Mouse (Mus musculus) heart, embryonic 12.5 days (tissue): ENCODE measurements around the gene Canx. TPM values are rescaled to one million over a fixed set of nuclear protein-coding genes. Genes with fewer than 3 reads are reported as not detected.
"Not testable (repeated sequence)": the region's sequence is repeated elsewhere in the genome, so short reads cannot be mapped to it uniquely, and the experiment has no call there.

ENCODE experiments used
- ATAC-seq: fragments of 200-750 bp; cut with Nextera tagmentation; 2 replicates; pipeline ENCODE4 v1.8.0; 2017; ENCODE audit warnings: moderate TSS enrichment, moderate library complexity; ENCODE audit not compliant: insufficient number of reproducible peaks, low FRiP score
- H3K27ac ChIP-seq: fragments of 300-500 bp; sonication (generic); 2 replicates; pipeline ENCODE4 v1.5.1; 2016; ENCODE audit warnings: mild to moderate bottlenecking, moderate library complexity; ENCODE audit not compliant: poor library complexity, severe bottlenecking
- H3K27me3 ChIP-seq: fragments of 300-500 bp; sonication (generic); replicated peaks from 2 replicates; pipeline ENCODE4 v1.6.1; 2016; ENCODE audit warnings: mild to moderate bottlenecking, moderate library complexity
- H3K36me3 ChIP-seq: fragments of 300-500 bp; sonication (generic); 2 replicates; pipeline ENCODE4 v1.6.1; 2016; ENCODE audit warnings: mild to moderate bottlenecking, moderate library complexity
- H3K4me1 ChIP-seq: fragments of 300-500 bp; sonication (generic); replicated peaks from 2 replicates; pipeline ENCODE4 v1.6.1; 2016; ENCODE audit warnings: mild to moderate bottlenecking
- H3K4me2 ChIP-seq: fragments of 300-500 bp; sonication (generic); 2 replicates; pipeline ENCODE4 v1.6.1; 2016; ENCODE audit warnings: mild to moderate bottlenecking, moderate library complexity
- H3K4me3 ChIP-seq: fragments of 300-500 bp; sonication (generic); 2 replicates; pipeline ENCODE4 v1.5.1; 2016; ENCODE audit warnings: mild to moderate bottlenecking
- H3K9ac ChIP-seq: fragments of 300-500 bp; sonication (generic); 2 replicates; pipeline ENCODE4 v1.6.1; 2016; ENCODE audit warnings: mild to moderate bottlenecking, moderate library complexity
- H3K9me3 ChIP-seq: fragments of 300-500 bp; sonication (generic); replicated peaks from 2 replicates; pipeline ENCODE4 v1.6.1; 2016; ENCODE audit warnings: mild to moderate bottlenecking, moderate library complexity
- WGBS: fragments of 180-500 bp; shearing (Covaris S2); methylation state at CpG from one replicate; pipeline ENCODE4 v1.1.7; 2016; 5-methylcytosine and 5-hydroxymethylcytosine counted together
- polyA plus RNA-seq: library from polyadenylated mRNA; unstranded; fragments of >200 nt; fragmentation: Nextera tagmentation; extraction: Ambion mirVana; gene quantifications from 2 replicates; pipeline ENCODE4 v1.2.1, GENCODE M21; 2016

The Canx gene
- polyA plus RNA-seq, 1 experiment from 2014 or later = 331 TPM

GRCm38 (mm10) chr11:50361282-50361681 is 35.8 kb upstream of the Canx start:
- peaks cover 31% of the 10 kb centered on the region for H3K27me3 ChIP-seq
- H3K4me1 ChIP-seq, H3K9ac ChIP-seq, H3K4me2 ChIP-seq, H3K36me3 ChIP-seq, H3K9me3 ChIP-seq, H3K4me3 ChIP-seq, ATAC-seq, H3K27ac ChIP-seq: not testable (repeated sequence)
- WGBS = 81% methylated on average over 1 of the region's 1 CpGs

GRCm38 (mm10) chr11:50358950-50359861 is 33.7 kb upstream of the Canx start:
- H3K4me2 ChIP-seq = peak overlapping the region; percentile 97
- peak; percentile 49 for ATAC-seq
- 0 out of 2 replicates have a peak, but pooled peaks cover 3% of the 10 kb centered on the region for H3K9me3 ChIP-seq
- H3K36me3 ChIP-seq = no peaks in the 10 kb centered on the region
- no peak overlapping the region for H3K27ac ChIP-seq
- peaks cover 3% of the 10 kb centered on the region; the same call in 1 of the 2 replicates for H3K4me1 ChIP-seq
- H3K4me3 ChIP-seq = peak overlapping the region; percentile 68
- peaks cover 27% of the 10 kb centered on the region for H3K27me3 ChIP-seq
- H3K9ac ChIP-seq = peak overlapping the region; percentile 66
- 1% methylated on average over 74 of the region's 74 CpGs for WGBS

GRCm38 (mm10) chr11:50355395-50355794 is 29.9 kb upstream of the Canx start:
- Histone ChIP-seq H3K27me3 (peaks cover 16% of the 10 kb centered on the region), H3K4me2 (no peak overlapping the region), H3K27ac (no peak overlapping the region), H3K9ac (no peak overlapping the region), H3K9me3 (0 out of 2 replicates have a peak, but pooled peaks cover 3% of the 10 kb centered on the region), H3K36me3 (no peaks in the 10 kb centered on the region), H3K4me3 (no peak overlapping the region), H3K4me1 (peaks cover 3% of the 10 kb centered on the region; the same call in 1 of the 2 replicates)
- no peak for ATAC-seq
- 45% methylated on average over 1 of the region's 1 CpGs for WGBS

- no peak for ATAC-seq
- peaks cover 15% of the 10 kb centered on the region for H3K27me3 ChIP-seq
- H3K36me3 ChIP-seq = no peaks in the 10 kb centered on the region
- H3K4me2 ChIP-seq = no peak overlapping the region
- peaks cover 3% of the 10 kb centered on the region; the same call in 1 of the 2 replicates for H3K4me1 ChIP-seq
- WGBS = 74% methylated on average over 3 of the region's 3 CpGs
- H3K9ac ChIP-seq = no peak overlapping the region
- H3K9me3 ChIP-seq = 0 out of 2 replicates have a peak, but pooled peaks cover 3% of the 10 kb centered on the region
- H3K27ac ChIP-seq = no peak overlapping the region
- H3K4me3 ChIP-seq = no peak overlapping the region
Measured at GRCm38 (mm10) chr11:50354851-50355250, 29.4 kb upstream of the Canx start.

- H3K4me1 ChIP-seq = peaks cover 3% of the 10 kb centered on the region; the same call in 1 of the 2 replicates
- ATAC-seq = no peak
- H3K4me2 ChIP-seq = no peak within 1 kb of the TSS
- H3K27me3 ChIP-seq = peaks cover 15% of the 10 kb centered on the region
- H3K9ac ChIP-seq = no peak within 1 kb of the TSS
- no peaks in the 10 kb centered on the region for H3K36me3 ChIP-seq
- no peak within 1 kb of the TSS for H3K4me3 ChIP-seq
- no peak within 1 kb of the TSS for H3K27ac ChIP-seq
- H3K9me3 ChIP-seq = 0 out of 2 replicates have a peak, but pooled peaks cover 3% of the 10 kb centered on the region
Measured at GRCm38 (mm10) chr11:50354162-50354561, 28.7 kb upstream of the Canx start, which contains the start of gene Cby3. Cby3 (plus strand) TSS chr11:50354462.

- Histone ChIP-seq H3K4me3 (no peak overlapping the region), H3K27ac (no peak overlapping the region), H3K4me1 (no peaks in the 10 kb centered on the region), H3K9ac (no peak overlapping the region), H3K27me3 (no peaks in the 10 kb centered on the region), H3K4me2 (no peak overlapping the region), H3K9me3 (0 out of 2 replicates have a peak, but pooled peaks cover 3% of the 10 kb centered on the region), H3K36me3 (no peaks in the 10 kb centered on the region)
- no peak for ATAC-seq
- 72% methylated on average over 2 of the region's 2 CpGs for WGBS
Measured at GRCm38 (mm10) chr11:50352177-50352576, 26.7 kb upstream of the Canx start.

GRCm38 (mm10) chr11:50346256-50347032 is 21.0 kb upstream of the Canx start:
- no peak for ATAC-seq
- WGBS = 78% methylated on average over 9 of the region's 9 CpGs
- H3K27me3 ChIP-seq = no peaks in the 10 kb centered on the region
- no peak overlapping the region for H3K4me3 ChIP-seq
- H3K36me3 ChIP-seq = no peaks in the 10 kb centered on the region
- H3K4me2 ChIP-seq = no peak overlapping the region
- peaks cover 6% of the 10 kb centered on the region; the same call in 1 of the 2 replicates for H3K4me1 ChIP-seq
- no peak overlapping the region for H3K9ac ChIP-seq
- no peak overlapping the region for H3K27ac ChIP-seq
- H3K9me3 ChIP-seq = no peaks in the 10 kb centered on the region

GRCm38 (mm10) chr11:50345486-50345885 is 20.0 kb upstream of the Canx start:
- no peak for ATAC-seq
- Histone ChIP-seq H3K4me2 (no peak overlapping the region), H3K27me3 (no peaks in the 10 kb centered on the region), H3K9me3 (no peaks in the 10 kb centered on the region), H3K4me1 (peaks cover 6% of the 10 kb centered on the region; the same call in 1 of the 2 replicates), H3K4me3 (no peak overlapping the region), H3K27ac (no peak overlapping the region), H3K36me3 (no peaks in the 10 kb centered on the region), H3K9ac (no peak overlapping the region)
- 82% methylated on average over 4 of the region's 4 CpGs for WGBS

- no peak overlapping the region for H3K4me3 ChIP-seq
- H3K4me1 ChIP-seq = peaks cover 2% of the 10 kb centered on the region; the same call in 1 of the 2 replicates
- H3K9me3 ChIP-seq = no peaks in the 10 kb centered on the region
- H3K9ac ChIP-seq = no peak overlapping the region
- no peaks in the 10 kb centered on the region for H3K36me3 ChIP-seq
- H3K4me2 ChIP-seq = no peak overlapping the region
- H3K27me3 ChIP-seq = no peaks in the 10 kb centered on the region
- no peak overlapping the region for H3K27ac ChIP-seq
- ATAC-seq = no peak
- WGBS = 51% methylated on average over 4 of the region's 4 CpGs
Measured at GRCm38 (mm10) chr11:50336891-50337290, 11.4 kb upstream of the Canx start.

- H3K4me3 ChIP-seq = no peak overlapping the region
- no peak for ATAC-seq
- no peaks in the 10 kb centered on the region for H3K4me1 ChIP-seq
- H3K27me3 ChIP-seq = no peaks in the 10 kb centered on the region
- H3K4me2 ChIP-seq = no peak overlapping the region
- H3K9ac ChIP-seq = no peak overlapping the region
- 50% methylated on average over 1 of the region's 1 CpGs for WGBS
- no peaks in the 10 kb centered on the region for H3K36me3 ChIP-seq
- H3K9me3 ChIP-seq = no peaks in the 10 kb centered on the region
- H3K27ac ChIP-seq = no peak overlapping the region
Measured at GRCm38 (mm10) chr11:50336126-50336525, 10.7 kb upstream of the Canx start.

- WGBS = 77% methylated on average over 3 of the region's 3 CpGs
- no peak overlapping the region for H3K4me3 ChIP-seq
- H3K27me3 ChIP-seq = no peaks in the 10 kb centered on the region
- no peak overlapping the region for H3K9ac ChIP-seq
- no peaks in the 10 kb centered on the region for H3K9me3 ChIP-seq
- H3K4me2 ChIP-seq = no peak overlapping the region
- H3K27ac ChIP-seq = no peak overlapping the region
- ATAC-seq = no peak
- 0 out of 2 replicates have a peak, but pooled peaks cover 6% of the 10 kb centered on the region for H3K36me3 ChIP-seq
- no peaks in the 10 kb centered on the region for H3K4me1 ChIP-seq
Measured at GRCm38 (mm10) chr11:50333181-50333580, 7.7 kb upstream of the Canx start.
